Mouse (Mus musculus) stomach, postnatal 0 days (tissue): ENCODE measurements at regions not wholly inside any gene's neighbourhood (a gene's known extent, or its start where the extent isn't known, plus 50 kb on each side); places are given as distances from the start of the nearest gene placed in this dataset.

Source experiments
- ATAC-seq: fragments of 200-750 bp; cut with Nextera tagmentation; 2 replicates; pipeline ENCODE4 v1.8.0; 2017; ENCODE audit not compliant: low FRiP score, low TSS enrichment
- DNase-seq: peaks from one replicate; pipeline ENCODE4 v3.0.0-alpha.2; 2016; ENCODE audit warnings: low spot score
- H3K27ac ChIP-seq: fragments of 300-500 bp; sonication (generic); replicated peaks from 2 replicates; pipeline ENCODE4 v1.5.1; 2014; ENCODE audit warnings: mild to moderate bottlenecking, control low read depth
- H3K27me3 ChIP-seq: fragments of 300-500 bp; sonication (generic); 2 replicates; pipeline ENCODE4 v1.6.1; 2014; ENCODE audit warnings: low read length; ENCODE audit not compliant: control insufficient read depth, insufficient read depth
- H3K36me3 ChIP-seq: fragments of 300-500 bp; sonication (generic); 2 replicates; pipeline ENCODE4 v1.6.1; 2014; ENCODE audit warnings: low read length, mixed read lengths; ENCODE audit not compliant: control insufficient read depth, insufficient read depth
- H3K4me1 ChIP-seq: fragments of 300-500 bp; sonication (generic); replicated peaks from 2 replicates; pipeline ENCODE4 v1.6.1; 2014; ENCODE audit warnings: antibody characterized with exemption; ENCODE audit not compliant: control insufficient read depth, insufficient read depth
- H3K4me2 ChIP-seq: fragments of 300-500 bp; sonication (generic); replicated peaks from 2 replicates; pipeline ENCODE4 v1.6.1; 2014; ENCODE audit warnings: low read depth, mild to moderate bottlenecking, control low read depth, moderate library complexity
- H3K4me3 ChIP-seq: fragments of 300-500 bp; sonication (generic); 2 replicates; pipeline ENCODE4 v1.5.1; 2014; ENCODE audit warnings: low read depth, low read length, control low read depth
- H3K9ac ChIP-seq: fragments of 300-500 bp; sonication (generic); 2 replicates; pipeline ENCODE4 v1.6.1; 2014; ENCODE audit warnings: mild to moderate bottlenecking, low read length, control low read depth, mixed read lengths
- H3K9me3 ChIP-seq: fragments of 300-500 bp; sonication (generic); 2 replicates; pipeline ENCODE4 v1.6.1; 2016; ENCODE audit warnings: low read length; ENCODE audit not compliant: control insufficient read depth
- CTCF ChIP-seq: IDR thresholded peaks from 2 replicates; pipeline ENCODE4 v1.5.1; 2016; ENCODE audit warnings: antibody characterized with exemption, low read depth, mild to moderate bottlenecking, moderate library complexity
- EP300 ChIP-seq: optimal IDR thresholded peaks from 2 replicates; pipeline ENCODE3; 2016; ENCODE audit warnings: antibody characterized with exemption
- WGBS: fragments of 180-500 bp; shearing (Covaris S2); extraction: QIAGEN DNeasy Blood & Tissue Kit; methylation state at CpG from one replicate; pipeline ENCODE4 v1.1.7; 2014; 5-methylcytosine and 5-hydroxymethylcytosine counted together

- no peak overlapping the region for H3K27ac ChIP-seq
- TF ChIP-seq CTCF, result no peak
- no peak for TF ChIP-seq EP300
- no peaks in the 10 kb centered on the region for H3K27me3 ChIP-seq
- H3K4me2 ChIP-seq, result no peak overlapping the region
- H3K36me3 ChIP-seq, result no peaks in the 10 kb centered on the region
- 55% methylated on average over 5 of the region's 5 CpGs for WGBS
- ATAC-seq, result no peak
- no peak overlapping the region for H3K9ac ChIP-seq
- H3K9me3 ChIP-seq, result no peaks in the 10 kb centered on the region
- no peaks in the 10 kb centered on the region for H3K4me1 ChIP-seq
- DNase-seq, result no peak
- no peak overlapping the region for H3K4me3 ChIP-seq
These were observed 1409.3 kb upstream of the A1bg start for GRCm38 (mm10) chr15:62332129-62332528.

- 89% methylated on average over 3 of the region's 3 CpGs for WGBS
- no peak overlapping the region for H3K27ac ChIP-seq
- no peak for ATAC-seq
These were observed 1408.5 kb upstream of the A1bg start for GRCm38 (mm10) chr15:62331138-62331800.

GRCm38 (mm10) chr15:62328920-62329319 is 1406.1 kb upstream of the A1bg start:
- H3K27me3 ChIP-seq, result no peaks in the 10 kb centered on the region
- no peaks in the 10 kb centered on the region for H3K36me3 ChIP-seq
- peak; percentile 43; the same call in 1 of the 2 replicates for ATAC-seq
- no peak overlapping the region for H3K27ac ChIP-seq
- no peak overlapping the region for H3K4me3 ChIP-seq
- peak; percentile 23 for DNase-seq
- TF ChIP-seq CTCF, result no peak
- no peak for TF ChIP-seq EP300
- H3K4me2 ChIP-seq, result no peak overlapping the region
- H3K4me1 ChIP-seq, result no peaks in the 10 kb centered on the region
- H3K9me3 ChIP-seq, result no peaks in the 10 kb centered on the region
- no peak overlapping the region for H3K9ac ChIP-seq
- 15% methylated on average over 3 of the region's 3 CpGs for WGBS

More at GRCm38 (mm10) chr15:62331138-62331800, 1408.5 kb upstream of the A1bg start:
- Histone ChIP-seq H3K9me3 (no peaks in the 10 kb centered on the region), H3K36me3 (no peaks in the 10 kb centered on the region), H3K4me2 (no peak overlapping the region), H3K9ac (no peak overlapping the region), H3K4me3 (no peak overlapping the region), H3K27me3 (no peaks in the 10 kb centered on the region), H3K4me1 (no peaks in the 10 kb centered on the region)
- DNase-seq, result peak; percentile 15
- TF ChIP-seq CTCF, result peak; percentile 60
- TF ChIP-seq EP300, result no peak

GRCm38 (mm10) chr15:62328305-62328881 is 1405.6 kb upstream of the A1bg start:
- H3K9me3 ChIP-seq, result no peaks in the 10 kb centered on the region
- no peak overlapping the region for H3K4me3 ChIP-seq
- ATAC-seq, result peak; percentile 87
- DNase-seq, result peak; percentile 18
- no peaks in the 10 kb centered on the region for H3K27me3 ChIP-seq
- WGBS, result 27% methylated on average over 9 of the region's 9 CpGs
- no peaks in the 10 kb centered on the region for H3K36me3 ChIP-seq
- TF ChIP-seq EP300 (no peak), CTCF (peak; percentile 18)
- no peak overlapping the region for H3K27ac ChIP-seq
- no peaks in the 10 kb centered on the region for H3K4me1 ChIP-seq
- H3K4me2 ChIP-seq, result peak overlapping the region; percentile 15; the same call in 1 of the 2 replicates
- H3K9ac ChIP-seq, result no peak overlapping the region

GRCm38 (mm10) chr15:62327481-62327880 is 1404.7 kb upstream of the A1bg start:
- ATAC-seq (no peak), DNase-seq (no peak)
- WGBS, result 67% methylated on average over 2 of the region's 2 CpGs
- no peak overlapping the region for H3K4me3 ChIP-seq
- no peaks in the 10 kb centered on the region for H3K36me3 ChIP-seq
- H3K9me3 ChIP-seq, result no peaks in the 10 kb centered on the region
- TF ChIP-seq EP300 (no peak), CTCF (no peak)
- H3K4me2 ChIP-seq, result no peak overlapping the region
- H3K27me3 ChIP-seq, result no peaks in the 10 kb centered on the region
- H3K4me1 ChIP-seq, result no peaks in the 10 kb centered on the region
- H3K9ac ChIP-seq, result no peak overlapping the region
- H3K27ac ChIP-seq, result no peak overlapping the region

GRCm38 (mm10) chr15:62326524-62326923 is 1403.7 kb upstream of the A1bg start:
- ATAC-seq (no peak), DNase-seq (no peak)
- WGBS, result 92% methylated on average over 4 of the region's 4 CpGs
- H3K4me3 ChIP-seq, result no peak overlapping the region
- H3K9me3 ChIP-seq, result no peaks in the 10 kb centered on the region
- TF ChIP-seq CTCF (no peak), EP300 (no peak)
- H3K4me2 ChIP-seq, result no peak overlapping the region
- H3K27ac ChIP-seq, result no peak overlapping the region
- H3K27me3 ChIP-seq, result no peaks in the 10 kb centered on the region
- no peak overlapping the region for H3K9ac ChIP-seq
- no peaks in the 10 kb centered on the region for H3K36me3 ChIP-seq
- H3K4me1 ChIP-seq, result no peaks in the 10 kb centered on the region
